Mouse (Mus musculus) bone marrow macrophage, adult 2 months (primary cell): ENCODE results near the gene Uqcr11.

Experiments used
- CTCF ChIP-seq: IDR thresholded peaks from 2 replicates; pipeline ENCODE4 v1.5.1; 2012; ENCODE audit warnings: low read depth, mild to moderate bottlenecking, low read length, moderate library complexity
- POLR2A ChIP-seq: IDR thresholded peaks from 2 replicates; pipeline ENCODE4 v1.6.1; 2012; ENCODE audit warnings: mild to moderate bottlenecking, low read depth, low read length, borderline replicate concordance

- TF ChIP-seq CTCF (no peak), POLR2A (no peak)
Measured at GRCm38 (mm10) chr10:80419419-80419818, 12.8 kb upstream of the Uqcr11 start.
